Mouse (Mus musculus) liver, embryonic 14.5 days (tissue): ENCODE measurements around the gene St5.

Source experiments
- CTCF ChIP-seq: IDR thresholded peaks from 2 replicates; pipeline ENCODE4 v1.5.1; 2016; ENCODE audit warnings: antibody characterized with exemption, low read depth, control low read depth
- EP300 ChIP-seq: IDR thresholded peaks from 2 replicates; pipeline ENCODE4 v1.6.1; 2016; ENCODE audit warnings: antibody characterized with exemption, low read depth

GRCm38 (mm10) chr7:109704461-109704860 is 1.1 kb upstream of the St5 start:
- TF ChIP-seq CTCF: no peak
- no peak for TF ChIP-seq EP300
